Mouse (Mus musculus) intestine, postnatal 0 days (tissue): Measurements from ENCODE around the gene Ufsp2. TPM values are rescaled to one million over a fixed set of nuclear protein-coding genes. Genes with fewer than 3 reads are reported as not detected.

ENCODE experiments used
- ATAC-seq: fragments of 200-750 bp; cut with Nextera tagmentation; 2 replicates; pipeline ENCODE4 v1.8.0; 2017; ENCODE audit warnings: mild to moderate bottlenecking, moderate TSS enrichment, moderate library complexity
- H3K27ac ChIP-seq: fragments of 300-500 bp; sonication (generic); 2 replicates; pipeline ENCODE4 v1.5.1; 2014; ENCODE audit warnings: mild to moderate bottlenecking, low read depth, low read length, moderate library complexity
- H3K27me3 ChIP-seq: fragments of 300-500 bp; sonication (generic); replicated peaks from 2 replicates; pipeline ENCODE4 v1.6.1; 2014; ENCODE audit warnings: low read length, mixed read lengths; ENCODE audit not compliant: control insufficient read depth, insufficient read depth
- H3K36me3 ChIP-seq: fragments of 300-500 bp; sonication (generic); 2 replicates; pipeline ENCODE4 v1.6.1; 2014; ENCODE audit warnings: mild to moderate bottlenecking, moderate library complexity; ENCODE audit not compliant: control insufficient read depth, insufficient read depth
- H3K4me1 ChIP-seq: fragments of 300-500 bp; sonication (generic); replicated peaks from 2 replicates; pipeline ENCODE4 v1.6.1; 2014; ENCODE audit warnings: antibody characterized with exemption, low read length, mixed read lengths; ENCODE audit not compliant: control insufficient read depth, insufficient read depth
- H3K4me2 ChIP-seq: fragments of 300-500 bp; sonication (generic); replicated peaks from 2 replicates; pipeline ENCODE4 v1.6.1; 2014; ENCODE audit warnings: low read depth, mild to moderate bottlenecking, moderate library complexity
- H3K4me3 ChIP-seq: fragments of 300-500 bp; sonication (generic); 2 replicates; pipeline ENCODE4 v1.5.1; 2014; ENCODE audit warnings: low read depth, low read length
- H3K9ac ChIP-seq: fragments of 300-500 bp; sonication (generic); 2 replicates; pipeline ENCODE4 v1.6.1; 2014; ENCODE audit warnings: mild to moderate bottlenecking, low read depth, low read length
- H3K9me3 ChIP-seq: fragments of 300-500 bp; sonication (generic); 2 replicates; pipeline ENCODE4 v1.6.1; 2016; ENCODE audit warnings: mixed run types; ENCODE audit not compliant: control insufficient read depth
- CTCF ChIP-seq: sonication (generic); IDR thresholded peaks from 2 replicates; pipeline ENCODE4 v1.5.1; 2016; ENCODE audit warnings: low read depth, mild to moderate bottlenecking, control low read depth, antibody characterized with exemption, moderate library complexity
- WGBS: fragments of 180-500 bp; shearing (Covaris S2); extraction: QIAGEN DNeasy Blood & Tissue Kit; methylation state at CpG from one replicate; pipeline ENCODE4 v1.1.7; 2014; 5-methylcytosine and 5-hydroxymethylcytosine counted together
- polyA plus RNA-seq: library from polyadenylated mRNA; unstranded; fragments of >200 nt; fragmentation: Nextera tagmentation; extraction: Ambion mirVana; gene quantifications from 2 replicates; pipeline ENCODE4 v1.2.1, GENCODE M21; 2015

Ufsp2 gene
- polyA plus RNA-seq, 1 experiment from 2014 or later, result 97.2 TPM

DNA sequence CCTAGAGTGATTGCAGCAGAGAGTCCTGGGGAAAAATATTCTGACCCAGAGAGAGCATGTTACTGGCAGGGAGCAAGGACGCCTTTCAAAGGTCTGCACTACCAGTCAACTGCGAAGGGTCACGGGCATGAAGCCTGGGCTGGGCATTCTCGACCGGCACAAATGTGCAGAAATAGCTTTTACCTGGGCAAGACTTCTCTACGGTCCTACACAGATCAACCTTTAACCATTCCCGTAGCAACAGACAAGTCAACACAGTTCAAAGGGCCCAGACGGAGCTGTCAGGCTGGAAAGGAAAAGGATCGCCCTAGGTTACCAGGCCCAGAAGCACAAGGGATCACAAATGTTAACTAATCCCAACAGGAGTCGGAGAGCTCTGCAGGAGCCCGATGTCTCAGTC, 60.9 kb downstream of the Ufsp2 start:
- Histone ChIP-seq H3K4me1 (no peaks in the 10 kb centered on the region), H3K4me3 (no peak overlapping the region), H3K27ac (0 out of 2 replicates have a peak overlapping the region, but pooled peaks have one; percentile 22), H3K36me3 (peaks cover 33% of the 10 kb centered on the region), H3K9ac (no peak overlapping the region), H3K4me2 (no peak overlapping the region), H3K27me3 (no peaks in the 10 kb centered on the region), H3K9me3 (no peaks in the 10 kb centered on the region)
- 48% methylated on average over 11 of the region's 11 CpGs for WGBS
- peak; percentile 19; the same call in 1 of the 2 replicates for ATAC-seq
- no peak for TF ChIP-seq CTCF

GRCm38 (mm10) chr8:46039666-46040065, 64.3 kb downstream of the Ufsp2 start:
- no peaks in the 10 kb centered on the region for H3K9me3 ChIP-seq
- peaks cover 53% of the 10 kb centered on the region for H3K36me3 ChIP-seq
- TF ChIP-seq CTCF, result no peak
- WGBS, result 64% methylated on average over 1 of the region's 1 CpGs
- H3K27ac ChIP-seq, result no peak overlapping the region
- no peak overlapping the region for H3K4me2 ChIP-seq
- H3K4me3 ChIP-seq, result no peak overlapping the region
- H3K27me3 ChIP-seq, result no peaks in the 10 kb centered on the region
- no peak overlapping the region for H3K9ac ChIP-seq
- H3K4me1 ChIP-seq, result no peaks in the 10 kb centered on the region
- ATAC-seq, result no peak

DNA sequence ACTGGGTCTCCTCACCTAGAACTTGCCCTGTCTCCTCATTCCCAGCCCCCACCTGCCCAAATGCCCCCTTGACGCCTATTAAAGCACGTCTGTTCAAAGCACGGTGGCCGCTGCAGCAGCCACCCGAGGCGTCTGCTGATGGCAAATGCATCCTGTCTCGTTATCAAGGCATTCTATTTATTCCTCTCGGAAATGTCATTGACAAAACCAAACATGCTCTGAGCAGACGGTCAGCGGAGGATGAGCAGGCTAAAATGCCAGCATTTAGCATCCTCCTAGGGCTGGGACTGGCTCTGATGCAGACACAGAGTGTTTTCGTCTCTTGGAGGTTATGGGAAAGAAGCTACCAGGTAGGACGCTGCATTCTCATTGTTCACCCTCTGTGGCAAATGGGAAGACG, 64.9 kb downstream of the Ufsp2 start:
- Histone ChIP-seq H3K9ac (no peak overlapping the region), H3K9me3 (no peaks in the 10 kb centered on the region), H3K4me2 (no peak overlapping the region), H3K27me3 (no peaks in the 10 kb centered on the region), H3K27ac (no peak overlapping the region), H3K4me1 (no peaks in the 10 kb centered on the region), H3K36me3 (peaks cover 53% of the 10 kb centered on the region), H3K4me3 (no peak overlapping the region)
- 80% methylated on average over 13 of the region's 13 CpGs for WGBS
- ATAC-seq, result no peak
- no peak for TF ChIP-seq CTCF

Other genes starting within 250 kb of the Ufsp2 start
- 134 and 149 TPM in 2 replicates for gene Pdlim3, start 90.1 kb upstream of the Ufsp2 start, polyA plus RNA-seq
- gene Ccdc110, start 40.9 kb upstream of the Ufsp2 start, polyA plus RNA-seq, result not detected in 2 replicates
- 0.31 and 0.70 TPM in 2 replicates for gene 1700029J07Rik, start 276 bp upstream of the Ufsp2 start, polyA plus RNA-seq
- 0.44 and 0.54 TPM in 2 replicates for gene Lrp2bp, start 23.8 kb downstream of the Ufsp2 start, polyA plus RNA-seq
- 18.0 and 32.7 TPM in 2 replicates for gene Ankrd37, start 30.2 kb downstream of the Ufsp2 start, polyA plus RNA-seq
- 15.2 and 17.1 TPM in 2 replicates for gene Cfap97, start 176.2 kb downstream of the Ufsp2 start, polyA plus RNA-seq
- 12.1 and 13.2 TPM in 2 replicates for gene Snx25, start 176.6 kb downstream of the Ufsp2 start, polyA plus RNA-seq
- gene Slc25a4, start 235.8 kb downstream of the Ufsp2 start, polyA plus RNA-seq, result 230 TPM in 2 replicates